Mouse (Mus musculus) megakaryocyte, embryonic 14.5 days (primary cell): ENCODE data around the gene Epb41l4b. TPM values are rescaled to one million over a fixed set of nuclear protein-coding genes. Genes with fewer than 3 reads are reported as not detected.

Experiments
- H3K27me3 ChIP-seq: replicated peaks from 2 replicates; pipeline ENCODE3; 2012; ENCODE audit warnings: inconsistent platforms
- H3K36me3 ChIP-seq: replicated peaks from 2 replicates; pipeline ENCODE3; 2012; ENCODE audit warnings: low read length, inconsistent platforms, mixed read lengths
- H3K4me1 ChIP-seq: 2 replicates; pipeline ENCODE4 v1.6.1; 2012; ENCODE audit warnings: inconsistent platforms
- H3K4me3 ChIP-seq: replicated peaks from 2 replicates; pipeline ENCODE3; 2012; ENCODE audit warnings: moderate library complexity, mild to moderate bottlenecking, inconsistent platforms
- H3K9me3 ChIP-seq: 2 replicates; pipeline ENCODE4 v1.6.1; 2012; ENCODE audit warnings: inconsistent platforms
- FLI1 ChIP-seq: IDR thresholded peaks from 2 replicates; pipeline ENCODE4 v1.6.1; 2012; ENCODE audit warnings: low read length, inconsistent platforms, mixed read lengths
- GATA1 ChIP-seq: IDR thresholded peaks from 3 replicates; pipeline ENCODE4 v1.6.1; 2012; ENCODE audit warnings: mixed read lengths, low read length, inconsistent platforms, borderline replicate concordance
- polyA plus RNA-seq: library from polyadenylated mRNA; stranded (reverse); fragments of >175 nt; gene quantifications from 2 replicates; pipeline ENCODE4 v1.2.3, GENCODE M21; 2012; ENCODE audit warnings: low replicate concordance; ENCODE audit not compliant: insufficient read depth

The Epb41l4b gene
- polyA plus RNA-seq, 1 experiment: 0.46 TPM

DNA sequence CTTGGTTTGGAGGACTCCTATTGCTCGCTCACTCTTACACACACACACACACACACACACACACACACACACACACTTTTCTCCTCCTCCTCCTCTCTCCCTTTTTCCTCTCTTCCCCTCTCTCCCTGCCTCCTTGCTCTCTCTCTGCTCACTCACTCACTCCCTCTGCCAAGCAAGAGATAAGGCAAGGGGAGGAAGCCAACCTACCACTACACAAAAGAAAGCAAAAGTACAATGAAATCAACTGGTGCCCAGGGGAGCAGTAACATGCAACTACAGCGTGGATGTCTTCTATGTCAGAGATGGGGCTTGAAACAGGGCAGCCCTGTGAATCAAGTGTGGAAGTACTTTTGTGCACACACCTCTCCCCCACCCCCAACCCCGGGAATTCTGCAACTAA lies 24.4 kb downstream of the Epb41l4b start:
- Histone ChIP-seq H3K36me3 (no peaks in the 10 kb centered on the region), H3K9me3 (no peaks in the 10 kb centered on the region), H3K4me3 (peak overlapping the region; percentile 46), H3K4me1 (peaks cover 30% of the 10 kb centered on the region), H3K27me3 (peaks cover 16% of the 10 kb centered on the region)
- no peak for TF ChIP-seq FLI1
- TF ChIP-seq GATA1: no peak

DNA sequence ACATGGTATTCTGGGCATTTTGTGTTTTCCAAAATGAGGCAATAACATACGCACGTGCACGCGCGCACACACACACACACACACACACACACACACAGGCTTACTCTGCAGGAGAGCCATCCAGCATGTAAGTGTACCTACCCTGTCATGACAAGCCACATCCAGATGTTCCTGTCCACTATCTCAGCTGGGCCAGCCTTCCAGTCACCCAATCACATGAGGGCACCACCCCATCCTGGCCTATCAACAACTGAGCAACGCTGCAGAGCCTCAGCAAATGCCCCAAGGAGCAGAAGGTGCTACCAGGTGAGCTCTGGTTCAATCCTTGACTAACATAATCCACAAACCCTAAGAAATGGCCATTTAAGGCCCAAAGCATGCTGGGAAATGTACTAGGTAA lies 27.0 kb downstream of the Epb41l4b start:
- H3K4me3 ChIP-seq: no peak overlapping the region
- H3K36me3 ChIP-seq: no peaks in the 10 kb centered on the region
- TF ChIP-seq FLI1: no peak
- no peak for TF ChIP-seq GATA1
- no peaks in the 10 kb centered on the region for H3K9me3 ChIP-seq
- peaks cover 28% of the 10 kb centered on the region for H3K4me1 ChIP-seq
- H3K27me3 ChIP-seq: peaks cover 4% of the 10 kb centered on the region

DNA sequence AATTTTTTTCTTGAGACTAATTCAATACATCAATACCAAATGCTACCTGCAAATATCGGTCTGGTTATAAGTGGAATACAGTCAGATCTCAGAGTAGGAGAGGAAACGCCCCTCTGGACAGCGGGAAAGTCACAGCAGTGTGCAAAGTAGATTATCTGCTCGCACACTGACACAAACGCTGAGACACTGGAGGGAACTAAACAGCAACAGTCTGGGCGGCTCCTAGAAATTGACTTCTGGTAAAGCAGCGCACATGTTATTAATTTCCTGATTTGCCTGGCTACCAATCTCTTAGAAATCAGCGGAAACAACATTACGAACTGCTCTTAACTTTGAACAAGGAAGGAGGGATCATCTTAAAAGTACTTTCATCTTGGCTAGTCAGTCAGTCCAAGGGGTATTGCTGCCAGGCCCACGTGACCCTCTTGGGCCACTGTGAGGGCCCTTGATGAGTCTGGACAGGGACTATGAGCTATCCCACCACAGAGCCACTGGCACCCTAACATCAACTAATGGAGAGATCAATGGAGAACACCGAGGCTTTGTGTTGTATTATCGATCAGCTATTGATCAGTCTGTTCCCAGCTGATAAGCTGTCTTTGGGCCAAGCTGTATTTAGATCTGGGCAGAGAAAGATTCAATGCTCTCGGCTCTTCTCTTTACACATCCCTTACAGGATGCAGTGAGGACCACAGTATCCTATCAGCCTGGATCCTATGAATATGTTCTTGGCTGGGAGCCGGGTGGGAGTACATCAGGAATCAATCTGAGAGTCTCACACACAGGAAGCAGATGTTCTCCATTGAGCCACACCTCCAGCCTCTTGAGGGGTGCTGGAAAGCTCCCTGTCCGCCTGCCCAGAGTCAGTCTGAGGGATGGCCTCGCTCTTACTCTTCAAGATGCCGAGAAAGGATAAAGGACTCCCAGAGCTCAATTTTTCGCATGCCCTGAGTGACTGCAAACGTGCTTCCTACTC lies 28.3 kb downstream of the Epb41l4b start:
- H3K4me3 ChIP-seq: no peak overlapping the region
- H3K36me3 ChIP-seq: no peaks in the 10 kb centered on the region
- H3K9me3 ChIP-seq: no peaks in the 10 kb centered on the region
- peaks cover 8% of the 10 kb centered on the region for H3K27me3 ChIP-seq
- H3K4me1 ChIP-seq: peaks cover 27% of the 10 kb centered on the region
- TF ChIP-seq FLI1 (no peak), GATA1 (no peak)

DNA sequence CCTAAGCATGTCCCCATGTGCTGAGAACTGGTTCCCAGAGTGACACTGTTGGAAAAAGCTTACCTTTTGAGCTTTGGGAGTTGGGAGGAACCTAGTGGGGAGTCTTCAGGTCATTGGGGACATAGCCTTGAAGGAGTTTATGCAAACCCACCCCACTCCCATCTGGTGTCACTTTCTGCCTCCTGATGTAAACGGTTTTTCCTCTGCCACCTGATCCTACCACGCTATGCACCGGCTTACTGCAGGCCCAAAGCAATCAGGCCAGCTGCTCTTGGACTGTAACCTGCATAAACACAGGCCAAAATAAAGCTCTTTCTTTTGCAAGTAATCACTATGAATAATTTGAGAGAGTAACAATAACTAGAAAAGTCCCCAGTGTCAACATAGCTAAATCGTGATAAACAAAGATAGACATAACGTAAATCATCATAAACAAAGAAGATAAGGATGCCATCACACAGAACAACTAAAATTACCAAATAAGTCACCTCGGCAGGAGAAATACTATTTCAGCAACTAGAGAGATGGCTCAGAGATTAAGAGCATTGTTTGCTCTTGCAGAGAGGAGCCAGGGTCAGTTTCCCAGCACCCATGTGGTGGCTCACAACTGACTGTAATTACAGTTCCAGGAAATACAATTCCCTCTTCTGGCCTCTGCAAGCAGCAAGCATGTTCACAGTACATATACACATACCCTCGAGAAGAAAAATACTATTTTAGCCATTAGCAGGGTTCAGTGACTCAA lies 29.6 kb downstream of the Epb41l4b start:
- H3K4me3 ChIP-seq: no peak overlapping the region
- no peaks in the 10 kb centered on the region for H3K9me3 ChIP-seq
- no peak for TF ChIP-seq GATA1
- TF ChIP-seq FLI1: no peak
- no peaks in the 10 kb centered on the region for H3K36me3 ChIP-seq
- H3K27me3 ChIP-seq: peaks cover 8% of the 10 kb centered on the region
- peaks cover 31% of the 10 kb centered on the region for H3K4me1 ChIP-seq

DNA sequence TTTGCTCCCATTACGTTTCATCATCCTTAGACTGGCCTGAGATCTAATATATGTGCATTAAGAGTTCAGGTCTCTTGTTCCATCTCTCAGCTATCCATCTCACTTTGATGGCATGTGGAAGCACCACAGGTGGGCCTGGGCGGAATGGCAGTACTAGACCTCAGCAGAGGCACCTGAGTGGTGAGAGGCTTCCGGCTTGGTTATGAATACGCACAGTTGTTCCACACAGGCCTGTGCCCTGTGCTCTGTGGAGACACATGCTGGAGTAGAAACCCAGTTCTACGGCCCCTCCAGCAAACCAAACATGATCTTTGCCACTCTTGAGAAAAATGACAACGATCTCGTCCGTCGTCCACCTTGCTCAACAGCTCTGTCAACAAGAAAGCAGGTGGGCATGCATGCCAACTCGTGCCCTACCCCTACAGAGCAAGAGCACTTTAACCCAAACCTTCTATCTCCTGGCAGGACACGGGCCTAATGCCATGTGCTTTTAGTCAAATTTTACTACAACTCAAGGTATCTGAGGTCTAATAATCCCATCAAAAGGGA lies 31.2 kb downstream of the Epb41l4b start:
- Histone ChIP-seq H3K9me3 (no peaks in the 10 kb centered on the region), H3K36me3 (no peaks in the 10 kb centered on the region), H3K27me3 (peaks cover 14% of the 10 kb centered on the region), H3K4me1 (peaks cover 26% of the 10 kb centered on the region), H3K4me3 (no peak overlapping the region)
- no peak for TF ChIP-seq FLI1
- no peak for TF ChIP-seq GATA1

DNA sequence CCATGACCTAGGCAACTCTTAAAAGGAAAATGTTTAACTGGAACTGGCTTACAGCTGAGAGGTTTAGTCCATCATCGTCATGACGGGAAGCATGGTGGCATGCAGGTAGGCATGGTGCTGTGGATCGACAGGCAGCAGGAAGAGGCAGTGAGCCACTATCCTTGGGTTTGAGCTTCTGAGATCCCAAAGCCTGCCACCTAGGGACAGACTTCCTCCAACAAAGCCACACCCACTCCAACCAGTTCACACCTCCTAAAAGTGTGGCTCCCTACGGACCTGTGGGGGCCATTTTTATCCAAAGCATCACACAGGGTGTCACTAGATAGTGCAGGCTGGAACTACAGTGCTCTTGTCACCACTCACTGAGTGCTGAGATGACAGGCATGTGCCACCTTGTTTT lies 31.8 kb downstream of the Epb41l4b start:
- Histone ChIP-seq H3K27me3 (peaks cover 19% of the 10 kb centered on the region), H3K9me3 (no peaks in the 10 kb centered on the region), H3K4me1 (peaks cover 24% of the 10 kb centered on the region), H3K36me3 (no peaks in the 10 kb centered on the region), H3K4me3 (no peak overlapping the region)
- TF ChIP-seq GATA1 (no peak), FLI1 (no peak)

DNA sequence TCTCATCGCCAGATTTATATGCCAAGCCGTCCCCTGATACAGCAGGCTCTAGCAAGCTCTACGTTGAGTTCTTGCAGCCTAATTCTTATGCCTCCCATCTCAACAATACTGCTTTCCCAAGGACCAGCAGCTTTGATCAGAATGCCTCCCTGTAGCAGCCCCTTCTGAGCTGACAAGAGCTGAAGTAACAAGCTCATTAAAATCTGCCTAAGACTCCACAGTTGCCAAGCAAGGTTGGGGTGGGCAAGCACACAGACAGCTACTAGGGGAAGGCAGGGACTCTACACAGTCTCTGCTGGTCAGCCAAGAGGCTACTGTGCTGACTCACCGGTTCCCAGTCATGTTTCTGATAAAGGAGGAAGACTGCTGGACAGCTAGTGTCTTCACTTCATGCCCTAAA lies 33.7 kb downstream of the Epb41l4b start:
- Histone ChIP-seq H3K36me3 (no peaks in the 10 kb centered on the region), H3K4me3 (peak overlapping the region; percentile 50), H3K9me3 (no peaks in the 10 kb centered on the region), H3K27me3 (peaks cover 19% of the 10 kb centered on the region), H3K4me1 (peaks cover 28% of the 10 kb centered on the region)
- no peak for TF ChIP-seq GATA1
- no peak for TF ChIP-seq FLI1

DNA sequence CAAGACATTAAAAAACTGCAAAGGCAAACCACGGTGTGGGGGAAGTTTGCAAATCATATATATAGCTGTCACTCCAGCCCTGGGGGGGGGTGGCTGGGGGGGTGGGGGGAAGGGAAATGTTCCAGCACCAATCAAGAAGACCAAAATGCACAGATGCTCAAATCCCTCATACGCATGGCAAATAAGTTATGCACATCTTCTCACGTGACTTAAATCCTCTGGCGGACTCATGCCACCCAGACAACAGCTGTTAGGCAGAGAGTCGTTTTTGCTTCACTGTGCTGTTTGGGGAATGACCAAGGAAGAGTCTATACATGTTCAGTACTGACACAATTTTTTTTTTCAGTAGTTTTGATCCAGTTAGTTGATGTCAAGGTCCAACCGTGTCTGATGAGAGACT lies 37.9 kb downstream of the Epb41l4b start:
- TF ChIP-seq FLI1 (no peak), GATA1 (no peak)
- Histone ChIP-seq H3K9me3 (peaks cover 12% of the 10 kb centered on the region), H3K4me1 (peaks cover 42% of the 10 kb centered on the region), H3K4me3 (no peak overlapping the region), H3K27me3 (peaks cover 19% of the 10 kb centered on the region), H3K36me3 (peaks cover 3% of the 10 kb centered on the region)

DNA sequence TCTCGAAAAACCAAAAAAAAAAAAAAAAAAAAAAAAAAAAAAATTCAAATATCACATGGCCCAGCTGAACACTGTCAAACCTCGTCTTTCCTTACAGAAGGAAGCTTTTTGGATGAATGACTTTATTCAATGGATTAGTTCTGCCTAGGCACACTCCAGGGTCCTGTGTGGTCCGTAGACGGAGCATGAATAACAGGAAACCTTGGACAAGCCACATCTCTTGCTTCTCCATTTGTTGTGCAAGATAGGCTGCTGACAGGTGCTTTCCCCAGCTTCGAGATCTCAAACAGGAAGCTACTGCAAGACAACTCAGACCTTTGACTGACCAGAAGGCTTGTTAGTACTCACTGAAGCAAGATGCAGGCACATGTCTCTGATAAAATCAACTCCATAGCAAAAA lies 39.4 kb downstream of the Epb41l4b start:
- peaks cover 15% of the 10 kb centered on the region for H3K27me3 ChIP-seq
- H3K36me3 ChIP-seq: peaks cover 3% of the 10 kb centered on the region
- peak overlapping the region; percentile 28 for H3K4me3 ChIP-seq
- H3K9me3 ChIP-seq: peaks cover 22% of the 10 kb centered on the region
- TF ChIP-seq GATA1: no peak
- no peak for TF ChIP-seq FLI1
- peaks cover 27% of the 10 kb centered on the region for H3K4me1 ChIP-seq

DNA sequence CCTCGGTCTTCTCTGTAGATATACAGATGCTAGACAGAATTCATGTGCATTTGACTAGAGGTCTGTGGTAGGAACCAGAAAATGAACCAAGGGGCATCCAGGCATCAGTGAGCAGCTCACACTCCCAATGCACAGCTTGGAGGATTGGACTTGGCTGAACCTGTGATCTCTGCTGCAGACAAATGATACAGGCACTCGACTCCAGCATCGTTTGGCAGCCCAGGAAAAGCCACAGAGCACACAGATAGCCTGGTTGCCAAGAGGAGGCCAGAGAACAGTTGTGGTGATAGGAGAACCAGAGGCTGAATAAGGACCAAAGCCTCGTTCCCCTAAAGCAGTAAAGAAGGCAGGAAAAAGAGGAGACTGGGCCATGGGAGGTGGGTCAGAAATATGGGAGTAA lies 42.1 kb downstream of the Epb41l4b start:
- Histone ChIP-seq H3K27me3 (peaks cover 2% of the 10 kb centered on the region), H3K36me3 (peaks cover 3% of the 10 kb centered on the region), H3K4me1 (peaks cover 25% of the 10 kb centered on the region), H3K9me3 (peaks cover 29% of the 10 kb centered on the region), H3K4me3 (no peak overlapping the region)
- TF ChIP-seq GATA1: no peak
- TF ChIP-seq FLI1: no peak
